Mouse (Mus musculus): Measurements from ENCODE around the gene Ascc2.

DNA sequence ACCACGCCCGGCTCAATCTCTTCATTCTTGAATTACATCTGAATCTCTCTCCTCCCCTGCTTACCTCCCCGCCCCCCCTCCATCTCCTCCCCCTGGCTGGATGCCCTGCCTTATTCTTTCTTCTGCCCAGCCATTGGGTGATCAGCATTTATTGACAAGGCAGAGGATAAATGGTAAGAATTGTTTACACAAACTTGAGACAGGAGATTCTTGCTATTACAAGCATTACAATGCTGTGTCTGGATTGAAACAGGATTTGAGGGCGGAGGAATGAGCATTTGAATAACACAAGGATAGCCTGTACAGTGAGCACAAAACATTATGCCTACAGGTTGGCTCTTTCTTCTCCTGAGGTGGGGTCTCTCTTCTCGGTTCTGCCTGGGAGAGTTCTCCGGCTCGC lies 52.8 kb downstream of the Ascc2 start:
- TF ChIP-seq ZNF384 (IDR thresholded peaks at IDR 0.05; ENCODE audit: low read depth, low read length) = no peak
- no peak for TF ChIP-seq MAFK (IDR thresholded peaks at IDR 0.05; ENCODE audit: insufficient read depth, low read depth, low read length)
- 0 out of 2 replicates have a peak, but pooled peaks have one; percentile 39 for TF ChIP-seq CHD2 (IDR thresholded peaks at IDR 0.05; ENCODE audit: low read depth, low read length)
